Mouse (Mus musculus) stomach, postnatal 0 days (tissue): Measurements from ENCODE around the gene Carmil1.

Source experiments
- CTCF ChIP-seq: IDR thresholded peaks from 2 replicates; pipeline ENCODE4 v1.5.1; 2016; ENCODE audit warnings: antibody characterized with exemption, low read depth, mild to moderate bottlenecking, moderate library complexity
- EP300 ChIP-seq: optimal IDR thresholded peaks from 2 replicates; pipeline ENCODE3; 2016; ENCODE audit warnings: antibody characterized with exemption

DNA sequence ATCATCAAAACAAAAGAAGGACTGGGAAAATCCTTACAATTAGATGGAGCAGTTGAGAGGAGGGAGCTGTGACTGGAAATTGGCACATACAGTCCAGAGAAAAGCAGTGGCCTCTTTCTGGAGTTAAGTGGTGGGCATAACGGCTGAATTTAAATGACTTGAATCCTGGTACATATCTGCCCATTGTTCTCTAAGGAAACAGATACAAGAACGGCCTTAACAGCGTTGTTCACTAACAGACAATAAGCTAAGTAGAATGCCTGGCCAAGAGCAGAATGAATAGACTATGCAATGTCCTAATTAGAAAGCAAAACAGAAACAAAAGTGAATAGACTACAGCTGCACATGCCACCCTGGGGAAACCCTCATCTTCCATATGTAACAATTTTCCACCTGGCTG, 133.6 kb downstream of the Carmil1 start:
- no peak for TF ChIP-seq CTCF
- TF ChIP-seq EP300 = no peak
